ENCODE assay signal across 27 mouse cellular contexts in genomic region chr1:19528871-19529270, GRCm38 (mm10).
"Had no signal": no experiment of that assay in that cellular context is flagged by ENCODE, and none has a peak within 500 bp of the region (broad histone marks: within the 10 kb centered on the region; RNA-seq: fewer than 3 reads in every experiment).

No protein-coding gene starts in this region.

- H3K36me3 ChIP-seq: heart, embryonic 13.5 days; heart, embryonic 15.5 days; hindbrain, embryonic 13.5 days; hindbrain, embryonic 15.5 days; kidney, embryonic 15.5 days; limb, embryonic 13.5 days; limb, embryonic 15.5 days; liver, embryonic 12.5 days had no signal

- DNase-seq: gastrocnemius, adult 2 months; gastrocnemius, postnatal 10 days; gastrocnemius, postnatal 25 days; heart, adult 11 months; heart, adult 2 months; heart, postnatal 14 days; heart, postnatal 36 days; kidney, adult 18-20 months; kidney, adult 9 months; kidney, postnatal 14 days; kidney, postnatal 36 days; layer of hippocampus, adult 9-11 months; layer of hippocampus, postnatal 36 days; left cerebral cortex, postnatal 4 days had no signal

- H3K9ac ChIP-seq: heart, embryonic 13.5 days; heart, embryonic 15.5 days; hindbrain, embryonic 13.5 days; hindbrain, embryonic 15.5 days; kidney, embryonic 15.5 days; limb, embryonic 13.5 days; limb, embryonic 15.5 days; liver, embryonic 12.5 days; liver, embryonic 14.5 days had no signal

- H3K27ac ChIP-seq: gastrocnemius, adult 2 months; heart, adult 2 months; heart, embryonic 13.5 days; heart, embryonic 15.5 days; hindbrain, embryonic 13.5 days; hindbrain, embryonic 15.5 days; hindbrain, postnatal 0 days; kidney, embryonic 15.5 days; kidney, postnatal 0 days; left cerebral cortex, adult 2 months; limb, embryonic 13.5 days; limb, embryonic 15.5 days; liver, embryonic 12.5 days; liver, embryonic 14.5 days had no signal

- H3K4me2 ChIP-seq: heart, embryonic 11.5 days; heart, embryonic 13.5 days; heart, embryonic 15.5 days; hindbrain, embryonic 13.5 days; hindbrain, embryonic 15.5 days; kidney, embryonic 15.5 days; limb, embryonic 13.5 days; limb, embryonic 15.5 days; liver, embryonic 12.5 days had no signal

- H3K9me3 ChIP-seq: heart, embryonic 13.5 days; heart, embryonic 15.5 days; hindbrain, embryonic 13.5 days; hindbrain, embryonic 15.5 days; kidney, embryonic 15.5 days; limb, embryonic 13.5 days; limb, embryonic 15.5 days; liver, embryonic 12.5 days had no signal

- H3K27me3 ChIP-seq: heart, embryonic 13.5 days; heart, embryonic 15.5 days; hindbrain, embryonic 13.5 days; hindbrain, embryonic 15.5 days; kidney, embryonic 15.5 days; limb, embryonic 13.5 days; limb, embryonic 15.5 days; liver, embryonic 12.5 days had no signal

- H3K4me3 ChIP-seq: gastrocnemius, adult 2 months; heart, adult 2 months; heart, embryonic 13.5 days; heart, embryonic 15.5 days; hindbrain, embryonic 13.5 days; hindbrain, embryonic 15.5 days; kidney, embryonic 15.5 days; left cerebral cortex, adult 2 months; limb, embryonic 13.5 days; limb, embryonic 15.5 days; liver, embryonic 12.5 days had no signal

- H3K4me1 ChIP-seq: heart, embryonic 13.5 days; heart, embryonic 15.5 days; hindbrain, embryonic 13.5 days; hindbrain, embryonic 15.5 days; kidney, embryonic 15.5 days; limb, embryonic 13.5 days; limb, embryonic 15.5 days; liver, embryonic 12.5 days had no signal

- ATAC-seq: hindbrain, postnatal 0 days; liver, embryonic 12.5 days had no signal
